Mouse (Mus musculus) heart, adult 2 months (tissue): ENCODE results near the gene Slc48a1. TPM values are rescaled to one million over a fixed set of nuclear protein-coding genes. Genes with fewer than 3 reads are reported as not detected.

Experiments used
- DNase-seq, 2 experiments: peaks; one replicate each; pipeline ENCODE4 v3.0.0; 2021
- H3K27ac ChIP-seq: fragments of 200-600 bp; 2 replicates; pipeline ENCODE4 v1.8.1; 2022
- H3K27me3 ChIP-seq: fragments of 200-500 bp; 2 replicates; pipeline ENCODE4 v1.6.1; 2012; ENCODE audit warnings: mild to moderate bottlenecking, low read length, inconsistent platforms, mixed read lengths; ENCODE audit not compliant: control insufficient read depth, insufficient read depth
- H3K36me3 ChIP-seq: fragments of 200-500 bp; 2 replicates; pipeline ENCODE4 v1.6.1; 2012; ENCODE audit warnings: low read length, inconsistent platforms; ENCODE audit not compliant: control insufficient read depth, insufficient read depth
- H3K4me1 ChIP-seq: fragments of 200-500 bp; 2 replicates; pipeline ENCODE4 v1.6.1; 2011; ENCODE audit warnings: low read length; ENCODE audit not compliant: control insufficient read depth, insufficient read depth
- H3K4me3 ChIP-seq: fragments of 200-600 bp; 2 replicates; pipeline ENCODE4 v1.8.1; 2022
- H3K79me2 ChIP-seq: fragments of 200-500 bp; replicated peaks from 2 replicates; pipeline ENCODE4 v1.6.1; 2012; ENCODE audit warnings: mild to moderate bottlenecking, inconsistent platforms, low read length, moderate library complexity, mixed read lengths; ENCODE audit not compliant: control insufficient read depth, insufficient read depth
- H3K9ac ChIP-seq: fragments of 200-500 bp; 2 replicates; pipeline ENCODE4 v1.6.1; 2012; ENCODE audit warnings: low read depth, mild to moderate bottlenecking, control low read depth, inconsistent platforms, low read length, mixed read lengths
- CTCF ChIP-seq: fragments of 200-600 bp; IDR thresholded peaks from 2 replicates; pipeline ENCODE4 v1.8.1; 2022; ENCODE audit warnings: antibody characterized with exemption, mild to moderate bottlenecking, moderate library complexity
- EP300 ChIP-seq: fragments of 200-500 bp; IDR thresholded peaks from 2 replicates; pipeline ENCODE4 v1.6.1; 2011; ENCODE audit warnings: low read depth, low read length, control low read depth; ENCODE audit not compliant: insufficient read depth
- POLR2A ChIP-seq: fragments of 200-500 bp; IDR thresholded peaks from 2 replicates; pipeline ENCODE4 v1.6.1; 2011; ENCODE audit warnings: mild to moderate bottlenecking, low read depth, low read length, control low read depth; ENCODE audit not compliant: insufficient read depth
- WGBS: fragments of 180-500 bp; shearing (Covaris S2); methylation state at CpG from one replicate; pipeline ENCODE4 v1.1.7; 2018; 5-methylcytosine and 5-hydroxymethylcytosine counted together
- intact Hi-C: fragments of 180-260 bp; cut with DNase I; formaldehyde crosslinking; loops from one replicate; pipeline ENCODE4 v1.15.1; 2025
- polyA plus RNA-seq: library from polyadenylated mRNA; depleted of rRNA; stranded (reverse); fragments of >200 nt; gene quantifications from 2 replicates; pipeline ENCODE4 v1.2.3, GENCODE M21; 2012
- total RNA-seq, 2 experiments: library from RNA; stranded (reverse); gene quantifications; 2 replicates each; pipeline ENCODE4 v1.2.3; 2021

Gene Slc48a1
- total and polyA plus RNA-seq, 3 experiments, result 72.7 to 85.3 (median 73.0) TPM

GRCm38 (mm10) chr15:97802575-97802974 is 24.3 kb downstream of the Slc48a1 start:
- WGBS, result 63% methylated on average over 13 of the region's 13 CpGs

GRCm38 (mm10) chr15:97807867-97808266 is 29.5 kb downstream of the Slc48a1 start:
- H3K27me3 ChIP-seq, result no peaks in the 10 kb centered on the region
- no peak overlapping the region for H3K4me3 ChIP-seq
- WGBS, result 82% methylated on average over 12 of the region's 12 CpGs
- H3K9ac ChIP-seq, result no peak overlapping the region
- intact Hi-C loops, result loop anchor here (2.0 kb wide), 1 partner anchor 17 kb away; no protein-coding TSS in a partner anchor
- H3K79me2 ChIP-seq, result peaks cover 6% of the 10 kb centered on the region
- TF ChIP-seq CTCF (no peak), POLR2A (no peak), EP300 (no peak)
- H3K36me3 ChIP-seq, result peaks cover 4% of the 10 kb centered on the region; the same call in 1 of the 2 replicates
- no peak for DNase-seq
- H3K27ac ChIP-seq, result no peak overlapping the region
- peaks cover 19% of the 10 kb centered on the region for H3K4me1 ChIP-seq

More at GRCm38 (mm10) chr15:97802575-97802974, 24.3 kb downstream of the Slc48a1 start:
- no peak overlapping the region for H3K9ac ChIP-seq
- no peaks in the 10 kb centered on the region for H3K4me1 ChIP-seq
- H3K4me3 ChIP-seq, result no peak overlapping the region
- H3K27me3 ChIP-seq, result no peaks in the 10 kb centered on the region
- intact Hi-C loops, result no loop called here
- no peaks in the 10 kb centered on the region for H3K79me2 ChIP-seq
- TF ChIP-seq CTCF (no peak), EP300 (no peak), POLR2A (no peak)
- no peaks in the 10 kb centered on the region for H3K36me3 ChIP-seq
- DNase-seq, result peak in 1 of 2 experiments; percentile 5
- no peak overlapping the region for H3K27ac ChIP-seq

GRCm38 (mm10) chr15:97808532-97808931 is 30.2 kb downstream of the Slc48a1 start:
- no peak overlapping the region for H3K9ac ChIP-seq
- H3K36me3 ChIP-seq, result peaks cover 9% of the 10 kb centered on the region
- H3K79me2 ChIP-seq, result peaks cover 6% of the 10 kb centered on the region
- no peak for DNase-seq
- H3K27me3 ChIP-seq, result no peaks in the 10 kb centered on the region
- intact Hi-C loops, result no loop called here
- no peak overlapping the region for H3K4me3 ChIP-seq
- peaks cover 26% of the 10 kb centered on the region for H3K4me1 ChIP-seq
- WGBS, result 90% methylated on average over 14 of the region's 14 CpGs
- TF ChIP-seq POLR2A (no peak), EP300 (no peak), CTCF (no peak)
- no peak overlapping the region for H3K27ac ChIP-seq

GRCm38 (mm10) chr15:97809206-97809605 is 30.9 kb downstream of the Slc48a1 start:
- peaks cover 31% of the 10 kb centered on the region for H3K4me1 ChIP-seq
- intact Hi-C loops, result no loop called here
- H3K27me3 ChIP-seq, result no peaks in the 10 kb centered on the region
- TF ChIP-seq CTCF (no peak), EP300 (no peak), POLR2A (no peak)
- H3K9ac ChIP-seq, result no peak overlapping the region
- 74% methylated on average over 14 of the region's 14 CpGs for WGBS
- no peak for DNase-seq
- no peak overlapping the region for H3K4me3 ChIP-seq
- H3K36me3 ChIP-seq, result peaks cover 13% of the 10 kb centered on the region
- peaks cover 6% of the 10 kb centered on the region for H3K79me2 ChIP-seq
- no peak overlapping the region for H3K27ac ChIP-seq

- H3K79me2 ChIP-seq, result peaks cover 6% of the 10 kb centered on the region
- intact Hi-C loops, result loop anchor here (1.0 to 2.0 kb wide), 2 partner anchors 31 to 39 kb away; no protein-coding TSS in a partner anchor
- no peak overlapping the region for H3K27ac ChIP-seq
- H3K36me3 ChIP-seq, result peaks cover 13% of the 10 kb centered on the region
- DNase-seq, result peak in 1 of 2 experiments; percentile 58
- H3K4me3 ChIP-seq, result no peak overlapping the region
- H3K4me1 ChIP-seq, result peaks cover 37% of the 10 kb centered on the region
- TF ChIP-seq POLR2A, result no peak
- TF ChIP-seq EP300, result peak; percentile 47; the same call in 1 of the 2 replicates
- peak; percentile 78 for TF ChIP-seq CTCF
- WGBS, result 61% methylated on average over 5 of the region's 5 CpGs
- no peak overlapping the region for H3K9ac ChIP-seq
- no peaks in the 10 kb centered on the region for H3K27me3 ChIP-seq
Measured at GRCm38 (mm10) chr15:97809942-97810341, 31.6 kb downstream of the Slc48a1 start.

GRCm38 (mm10) chr15:97810399-97810798 is 32.1 kb downstream of the Slc48a1 start:
- Histone ChIP-seq H3K4me1 (peaks cover 40% of the 10 kb centered on the region), H3K27me3 (no peaks in the 10 kb centered on the region), H3K4me3 (no peak overlapping the region), H3K79me2 (peaks cover 6% of the 10 kb centered on the region), H3K36me3 (peaks cover 16% of the 10 kb centered on the region), H3K27ac (no peak overlapping the region), H3K9ac (no peak overlapping the region)
- intact Hi-C loops, result loop anchor here (1.0 to 2.0 kb wide), 2 partner anchors 30 to 39 kb away; no protein-coding TSS in a partner anchor
- DNase-seq, result no peak
- 82% methylated on average over 5 of the region's 5 CpGs for WGBS
- no peak for TF ChIP-seq POLR2A
- TF ChIP-seq EP300, result no peak
- TF ChIP-seq CTCF, result no peak
